Mouse (Mus musculus): ENCODE data around the gene Mgat5. TPM values are rescaled to one million over a fixed set of nuclear protein-coding genes. Genes with fewer than 3 reads are reported as not detected.

The Mgat5 gene
- polyA plus RNA-seq, 1 experiment from 2014 or later: 22.2 TPM

- Histone ChIP-seq H3K36me3 (ENCODE audit: control insufficient read depth, insufficient read depth, low read length) (peaks cover 4% of the 10 kb centered on the region; the same call in 1 of the 2 replicates), H3K9ac (replicated peaks; ENCODE audit: low read depth, low read length) (no peak overlapping the region), H3K4me2 (ENCODE audit: low read depth, low read length) (no peak overlapping the region), H3K27ac (ENCODE audit: low read depth, low read length) (no peak overlapping the region), H3K4me1 (ENCODE audit: control insufficient read depth, insufficient read depth, low read length) (no peaks in the 10 kb centered on the region), H3K9me3 (ENCODE audit: control insufficient read depth, low read length) (no peaks in the 10 kb centered on the region), H3K27me3 (ENCODE audit: control insufficient read depth, insufficient read depth, low read length) (no peaks in the 10 kb centered on the region), H3K4me3 (ENCODE audit: low read depth, low read length) (no peak overlapping the region)
- ATAC-seq (ENCODE audit: low read depth): peak; percentile 19; the same call in 1 of the 2 replicates
- WGBS: 43% methylated on average over 6 of the region's 6 CpGs
These were observed 259.2 kb downstream of the Mgat5 start for GRCm38 (mm10) chr1:127464041-127464440.

GRCm38 (mm10) chr1:127465292-127465691 is 260.5 kb downstream of the Mgat5 start:
- Histone ChIP-seq H3K27ac (ENCODE audit: low read depth, low read length) (no peak overlapping the region), H3K9ac (replicated peaks; ENCODE audit: low read depth, low read length) (no peak overlapping the region), H3K9me3 (ENCODE audit: control insufficient read depth, low read length) (no peaks in the 10 kb centered on the region), H3K27me3 (ENCODE audit: control insufficient read depth, insufficient read depth, low read length) (no peaks in the 10 kb centered on the region), H3K4me2 (ENCODE audit: low read depth, low read length) (no peak overlapping the region), H3K4me3 (ENCODE audit: low read depth, low read length) (no peak overlapping the region), H3K36me3 (ENCODE audit: control insufficient read depth, insufficient read depth, low read length) (no peaks in the 10 kb centered on the region), H3K4me1 (ENCODE audit: control insufficient read depth, insufficient read depth, low read length) (no peaks in the 10 kb centered on the region)
- ATAC-seq (ENCODE audit: low read depth): no peak
- WGBS: 75% methylated on average over 6 of the region's 6 CpGs

- no peaks in the 10 kb centered on the region for H3K9me3 ChIP-seq (ENCODE audit: control insufficient read depth, low read length)
- no peak overlapping the region for H3K9ac ChIP-seq (replicated peaks; ENCODE audit: low read depth, low read length)
- no peak overlapping the region for H3K27ac ChIP-seq (ENCODE audit: low read depth, low read length)
- no peaks in the 10 kb centered on the region for H3K4me1 ChIP-seq (ENCODE audit: control insufficient read depth, insufficient read depth, low read length)
- no peak overlapping the region for H3K4me3 ChIP-seq (ENCODE audit: low read depth, low read length)
- 98% methylated on average over 5 of the region's 5 CpGs for WGBS
- H3K27me3 ChIP-seq (ENCODE audit: control insufficient read depth, insufficient read depth, low read length): no peaks in the 10 kb centered on the region
- ATAC-seq (ENCODE audit: low read depth): no peak
- H3K36me3 ChIP-seq (ENCODE audit: control insufficient read depth, insufficient read depth, low read length): no peaks in the 10 kb centered on the region
- H3K4me2 ChIP-seq (ENCODE audit: low read depth, low read length): no peak overlapping the region
These were observed 262.4 kb downstream of the Mgat5 start for GRCm38 (mm10) chr1:127467238-127467637.

GRCm38 (mm10) chr1:127470175-127470574 is 265.4 kb downstream of the Mgat5 start:
- no peak overlapping the region for H3K4me3 ChIP-seq (ENCODE audit: low read depth, low read length)
- no peaks in the 10 kb centered on the region for H3K27me3 ChIP-seq (ENCODE audit: control insufficient read depth, insufficient read depth, low read length)
- H3K9me3 ChIP-seq (ENCODE audit: control insufficient read depth, low read length): no peaks in the 10 kb centered on the region
- no peak overlapping the region for H3K4me2 ChIP-seq (ENCODE audit: low read depth, low read length)
- H3K36me3 ChIP-seq (ENCODE audit: control insufficient read depth, insufficient read depth, low read length): no peaks in the 10 kb centered on the region
- H3K9ac ChIP-seq (replicated peaks; ENCODE audit: low read depth, low read length): no peak overlapping the region
- H3K27ac ChIP-seq (ENCODE audit: low read depth, low read length): no peak overlapping the region
- ATAC-seq (ENCODE audit: low read depth): no peak
- WGBS: 89% methylated on average over 4 of the region's 4 CpGs
- no peaks in the 10 kb centered on the region for H3K4me1 ChIP-seq (ENCODE audit: control insufficient read depth, insufficient read depth, low read length)

GRCm38 (mm10) chr1:127475756-127476155 is 270.9 kb downstream of the Mgat5 start:
- WGBS: 82% methylated on average over 5 of the region's 5 CpGs
- no peak for ATAC-seq (ENCODE audit: low read depth)
- Histone ChIP-seq H3K36me3 (ENCODE audit: control insufficient read depth, insufficient read depth, low read length) (0 out of 2 replicates have a peak, but pooled peaks cover 4% of the 10 kb centered on the region), H3K9ac (replicated peaks; ENCODE audit: low read depth, low read length) (no peak overlapping the region), H3K9me3 (ENCODE audit: control insufficient read depth, low read length) (no peaks in the 10 kb centered on the region), H3K4me3 (ENCODE audit: low read depth, low read length) (no peak overlapping the region), H3K4me2 (ENCODE audit: low read depth, low read length) (no peak overlapping the region), H3K27me3 (ENCODE audit: control insufficient read depth, insufficient read depth, low read length) (no peaks in the 10 kb centered on the region), H3K27ac (ENCODE audit: low read depth, low read length) (no peak overlapping the region), H3K4me1 (ENCODE audit: control insufficient read depth, insufficient read depth, low read length) (no peaks in the 10 kb centered on the region)

DNA sequence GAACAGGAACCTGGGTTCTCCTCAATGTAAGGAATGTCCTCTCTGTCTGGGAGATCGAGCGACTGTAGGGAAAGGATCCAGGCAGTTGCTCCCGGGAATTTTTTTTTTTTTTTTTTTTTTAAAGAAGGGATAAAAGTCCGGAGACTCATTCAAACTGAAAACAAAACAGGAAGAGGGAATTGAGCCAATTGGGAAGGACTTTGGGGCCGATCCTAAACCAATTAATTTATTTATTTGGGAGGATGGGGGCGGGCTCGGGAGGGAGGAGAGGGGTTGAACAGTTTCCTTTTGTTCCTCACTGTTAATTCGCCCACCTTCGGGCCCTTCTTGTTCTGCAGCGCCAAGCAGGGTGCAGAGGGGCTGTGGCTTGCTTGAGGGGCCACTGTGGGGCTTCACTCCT is 278.1 kb downstream of the Mgat5 start:
- no peak for ATAC-seq (ENCODE audit: low read depth)
- no peaks in the 10 kb centered on the region for H3K4me1 ChIP-seq (ENCODE audit: control insufficient read depth, insufficient read depth, low read length)
- H3K4me3 ChIP-seq (ENCODE audit: low read depth, low read length): no peak overlapping the region
- WGBS: 74% methylated on average over 10 of the region's 10 CpGs
- H3K27me3 ChIP-seq (ENCODE audit: control insufficient read depth, insufficient read depth, low read length): no peaks in the 10 kb centered on the region
- H3K9me3 ChIP-seq (ENCODE audit: control insufficient read depth, low read length): no peaks in the 10 kb centered on the region
- no peak overlapping the region for H3K9ac ChIP-seq (replicated peaks; ENCODE audit: low read depth, low read length)
- no peak overlapping the region for H3K27ac ChIP-seq (ENCODE audit: low read depth, low read length)
- H3K36me3 ChIP-seq (ENCODE audit: control insufficient read depth, insufficient read depth, low read length): 0 out of 2 replicates have a peak, but pooled peaks cover 3% of the 10 kb centered on the region
- H3K4me2 ChIP-seq (ENCODE audit: low read depth, low read length): no peak overlapping the region

- Histone ChIP-seq H3K4me1 (ENCODE audit: control insufficient read depth, insufficient read depth, low read length) (no peaks in the 10 kb centered on the region), H3K4me2 (ENCODE audit: low read depth, low read length) (no peak overlapping the region), H3K9me3 (ENCODE audit: control insufficient read depth, low read length) (no peaks in the 10 kb centered on the region), H3K9ac (replicated peaks; ENCODE audit: low read depth, low read length) (no peak overlapping the region), H3K4me3 (ENCODE audit: low read depth, low read length) (no peak overlapping the region), H3K27me3 (ENCODE audit: control insufficient read depth, insufficient read depth, low read length) (no peaks in the 10 kb centered on the region), H3K36me3 (ENCODE audit: control insufficient read depth, insufficient read depth, low read length) (no peaks in the 10 kb centered on the region), H3K27ac (ENCODE audit: low read depth, low read length) (no peak overlapping the region)
- ATAC-seq (ENCODE audit: low read depth): no peak; the same call in 1 of the 2 replicates
- WGBS: 94% methylated on average over 8 of the region's 8 CpGs
These were observed 279.4 kb downstream of the Mgat5 start for GRCm38 (mm10) chr1:127484188-127484587.

GRCm38 (mm10) chr1:127484826-127485225 is 280.0 kb downstream of the Mgat5 start:
- no peak overlapping the region for H3K27ac ChIP-seq (ENCODE audit: low read depth, low read length)
- H3K4me2 ChIP-seq (ENCODE audit: low read depth, low read length): no peak overlapping the region
- no peaks in the 10 kb centered on the region for H3K27me3 ChIP-seq (ENCODE audit: control insufficient read depth, insufficient read depth, low read length)
- H3K36me3 ChIP-seq (ENCODE audit: control insufficient read depth, insufficient read depth, low read length): no peaks in the 10 kb centered on the region
- ATAC-seq (ENCODE audit: low read depth): no peak
- H3K9me3 ChIP-seq (ENCODE audit: control insufficient read depth, low read length): no peaks in the 10 kb centered on the region
- 49% methylated on average over 7 of the region's 7 CpGs for WGBS
- no peaks in the 10 kb centered on the region for H3K4me1 ChIP-seq (ENCODE audit: control insufficient read depth, insufficient read depth, low read length)
- H3K4me3 ChIP-seq (ENCODE audit: low read depth, low read length): no peak overlapping the region
- H3K9ac ChIP-seq (replicated peaks; ENCODE audit: low read depth, low read length): no peak overlapping the region

DNA sequence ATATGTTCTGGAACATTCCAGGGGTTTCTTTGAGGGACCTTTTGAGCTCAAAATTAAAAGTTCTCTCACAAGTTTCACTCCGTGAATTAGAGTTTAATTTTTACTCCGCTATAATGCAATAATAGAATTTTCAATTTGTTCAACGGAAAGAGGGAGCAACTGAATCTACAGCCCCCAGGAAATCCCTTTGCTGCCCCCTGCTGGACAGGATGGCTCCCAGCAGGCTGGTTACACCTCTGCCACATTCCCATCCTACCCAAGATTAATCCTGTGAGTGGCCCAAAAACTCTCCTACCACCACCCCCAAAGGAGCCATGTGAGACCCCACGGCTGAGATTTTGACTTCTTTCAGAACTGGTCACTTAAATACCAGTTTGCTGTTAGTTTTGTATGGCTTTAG is 282.3 kb downstream of the Mgat5 start:
- Histone ChIP-seq H3K36me3 (ENCODE audit: control insufficient read depth, insufficient read depth, low read length) (no peaks in the 10 kb centered on the region), H3K27me3 (ENCODE audit: control insufficient read depth, insufficient read depth, low read length) (no peaks in the 10 kb centered on the region), H3K4me2 (ENCODE audit: low read depth, low read length) (no peak overlapping the region), H3K9me3 (ENCODE audit: control insufficient read depth, low read length) (no peaks in the 10 kb centered on the region), H3K9ac (replicated peaks; ENCODE audit: low read depth, low read length) (no peak overlapping the region), H3K27ac (ENCODE audit: low read depth, low read length) (no peak overlapping the region), H3K4me3 (ENCODE audit: low read depth, low read length) (no peak overlapping the region), H3K4me1 (ENCODE audit: control insufficient read depth, insufficient read depth, low read length) (no peaks in the 10 kb centered on the region)
- WGBS: 88% methylated on average over 4 of the region's 4 CpGs
- ATAC-seq (ENCODE audit: low read depth): no peak
